Mouse (Mus musculus): ENCODE results near the gene Vmn1r18. TPM values are rescaled to one million over a fixed set of nuclear protein-coding genes. Genes with fewer than 3 reads are reported as not detected.
"Not testable (repeated sequence)": the region's sequence is repeated elsewhere in the genome, so short reads cannot be mapped to it uniquely, and the experiment has no call there.

The Vmn1r18 gene
- not detected for total RNA-seq (2018; cell fraction: chromatin; rRNA removed)
- total RNA-seq (2018; cell fraction: cytosol; rRNA removed), result not detected
- not detected for total RNA-seq (2018; cell fraction: nucleus; rRNA removed)
- polyA plus RNA-seq (2018), result not detected in 3 replicates

GRCm38 (mm10) chr6:57395683-57396082 lies at the start of gene Vmn1r18:
Gene Vmn1r18 (minus strand): TSS chr6:57395783.
- Histone ChIP-seq H3K4me3 (ENCODE audit: inconsistent target) (no peak within 1 kb of the TSS), H3K79me2 (ENCODE audit: inconsistent target) (no peaks in the 10 kb centered on the region), H3K36me3 (ENCODE audit: inconsistent target) (no peaks in the 10 kb centered on the region), H3K27ac (no peak within 1 kb of the TSS)

- WGBS (ENCODE audit: missing documents), result 67% methylated on average over 1 of the region's 1 CpGs
- Histone ChIP-seq H3K4me3 (ENCODE audit: inconsistent target) (no peak overlapping the region), H3K27ac (no peak overlapping the region), H3K79me2 (ENCODE audit: inconsistent target) (no peaks in the 10 kb centered on the region), H3K36me3 (ENCODE audit: inconsistent target) (no peaks in the 10 kb centered on the region)
These were observed 35.6 kb upstream of the Vmn1r18 start for GRCm38 (mm10) chr6:57431196-57431595.

GRCm38 (mm10) chr6:57428630-57429029 lies 33.0 kb upstream of the Vmn1r18 start, which contains the start of gene Vmn1r20:
Gene Vmn1r20 (plus strand): TSS chr6:57428930.
- no peaks in the 10 kb centered on the region for H3K79me2 ChIP-seq (ENCODE audit: inconsistent target)
- no peak within 1 kb of the TSS for H3K27ac ChIP-seq
- 50% methylated on average over 1 of the region's 1 CpGs for WGBS (ENCODE audit: missing documents)
- no peak within 1 kb of the TSS for H3K4me3 ChIP-seq (ENCODE audit: inconsistent target)
- H3K36me3 ChIP-seq (ENCODE audit: inconsistent target), result no peaks in the 10 kb centered on the region

- H3K36me3 ChIP-seq (ENCODE audit: inconsistent target); H3K4me3 ChIP-seq (ENCODE audit: inconsistent target); H3K79me2 ChIP-seq (ENCODE audit: inconsistent target); H3K27ac ChIP-seq: not testable (repeated sequence)
- 77% methylated on average over 2 of the region's 3 CpGs for WGBS (ENCODE audit: missing documents)
These were observed 7.9 kb upstream of the Vmn1r18 start, which contains the start of gene Vmn1r19 for GRCm38 (mm10) chr6:57403480-57403879. Gene Vmn1r19 (plus strand): TSS chr6:57403780.

GRCm38 (mm10) chr6:57367496-57367895 lies 28.1 kb downstream of the Vmn1r18 start:
- H3K27ac ChIP-seq, result no peak overlapping the region
- H3K36me3 ChIP-seq (ENCODE audit: inconsistent target), result no peaks in the 10 kb centered on the region
- WGBS (ENCODE audit: missing documents), result 73% methylated on average over 1 of the region's 1 CpGs
- H3K79me2 ChIP-seq (ENCODE audit: inconsistent target), result no peaks in the 10 kb centered on the region
- H3K4me3 ChIP-seq (ENCODE audit: inconsistent target), result no peak overlapping the region

- WGBS (ENCODE audit: missing documents), result 95% methylated on average over 1 of the region's 1 CpGs
- H3K4me3 ChIP-seq (ENCODE audit: inconsistent target); H3K27ac ChIP-seq; H3K79me2 ChIP-seq (ENCODE audit: inconsistent target); H3K36me3 ChIP-seq (ENCODE audit: inconsistent target): not testable (repeated sequence)
These were observed 29.7 kb downstream of the Vmn1r18 start for GRCm38 (mm10) chr6:57365866-57366265.

GRCm38 (mm10) chr6:57363627-57364026 lies 32.0 kb downstream of the Vmn1r18 start, which contains the start of gene Vmn1r17:
Gene Vmn1r17 (minus strand): TSS chr6:57363727.
- no peak within 1 kb of the TSS for H3K4me3 ChIP-seq (ENCODE audit: inconsistent target)
- no peaks in the 10 kb centered on the region for H3K79me2 ChIP-seq (ENCODE audit: inconsistent target)
- no peaks in the 10 kb centered on the region for H3K36me3 ChIP-seq (ENCODE audit: inconsistent target)
- no peak within 1 kb of the TSS for H3K27ac ChIP-seq
- 78% methylated on average over 1 of the region's 1 CpGs for WGBS (ENCODE audit: missing documents)

- no peak overlapping the region for H3K27ac ChIP-seq
- no peaks in the 10 kb centered on the region for H3K36me3 ChIP-seq (ENCODE audit: inconsistent target)
- H3K4me3 ChIP-seq (ENCODE audit: inconsistent target), result no peak overlapping the region
- WGBS (ENCODE audit: missing documents), result 87% methylated on average over 2 of the region's 2 CpGs
- no peaks in the 10 kb centered on the region for H3K79me2 ChIP-seq (ENCODE audit: inconsistent target)
These were observed 38.7 kb downstream of the Vmn1r18 start for GRCm38 (mm10) chr6:57356864-57357263.

GRCm38 (mm10) chr6:57329394-57329793 lies 66.2 kb downstream of the Vmn1r18 start, which contains the start of gene Vmn1r16:
Gene Vmn1r16 (minus strand): TSS chr6:57329494.
- WGBS (ENCODE audit: missing documents), result 81% methylated on average over 3 of the region's 3 CpGs
- Histone ChIP-seq H3K79me2 (ENCODE audit: inconsistent target) (no peaks in the 10 kb centered on the region), H3K36me3 (ENCODE audit: inconsistent target) (no peaks in the 10 kb centered on the region), H3K4me3 (ENCODE audit: inconsistent target) (no peak within 1 kb of the TSS), H3K27ac (no peak within 1 kb of the TSS)

Other genes starting within 250 kb of the Vmn1r18 start
- not detected in 3 replicates for gene Vmn1r12, start 238.9 kb downstream of the Vmn1r18 start, polyA plus RNA-seq (2018)
- not detected in 3 replicates for gene Vmn1r13, start 192.5 kb downstream of the Vmn1r18 start, polyA plus RNA-seq (2018)
- gene Vmn1r14, start 164.1 kb downstream of the Vmn1r18 start, polyA plus RNA-seq (2018), result not detected in 3 replicates
- not detected in 3 replicates for gene Vmn1r15, start 137.8 kb downstream of the Vmn1r18 start, polyA plus RNA-seq (2018)
- not detected in 3 replicates for gene Vmn1r16, start 66.3 kb downstream of the Vmn1r18 start, polyA plus RNA-seq (2018)
- gene Vmn1r17, start 32.1 kb downstream of the Vmn1r18 start, polyA plus RNA-seq (2018), result not detected in 3 replicates
- gene Vmn1r19, start 8.0 kb upstream of the Vmn1r18 start, polyA plus RNA-seq (2018), result not detected in 3 replicates
- gene Vmn1r20, start 33.1 kb upstream of the Vmn1r18 start, polyA plus RNA-seq (2018), result not detected in 3 replicates
- gene Ppm1k, start 139.7 kb upstream of the Vmn1r18 start, polyA plus RNA-seq (2018), result 2.7 to 9.6 TPM (median 5.5 TPM) in 3 replicates
- gene Herc6, start 185.2 kb upstream of the Vmn1r18 start, polyA plus RNA-seq (2018), result 21.4 to 62.2 TPM (median 23.5 TPM) in 3 replicates